Mouse (Mus musculus) small intestine, adult 10 weeks (tissue): Measurements from ENCODE around the gene Mafb. TPM values are rescaled to one million over a fixed set of nuclear protein-coding genes. Genes with fewer than 3 reads are reported as not detected.

Source experiments
- polyA plus RNA-seq: library from polyadenylated mRNA; stranded (reverse); fragments of 350-450 nt; fragmentation: Illumina TruSeq; extraction: RNeasy Lipid Tissue Mini Kit (QIAGEN cat#74804); gene quantifications from one replicate; pipeline ENCODE4 v1.2.3, GENCODE M21; 2014; ENCODE audit warnings: low replicate concordance

The Mafb gene
- 27.0 TPM for polyA plus RNA-seq

GRCm38 (mm10) chr2:160366980-160367338 lies at the start of gene Mafb:
Gene Mafb (minus strand): TSS chr2:160367065.

DNA sequence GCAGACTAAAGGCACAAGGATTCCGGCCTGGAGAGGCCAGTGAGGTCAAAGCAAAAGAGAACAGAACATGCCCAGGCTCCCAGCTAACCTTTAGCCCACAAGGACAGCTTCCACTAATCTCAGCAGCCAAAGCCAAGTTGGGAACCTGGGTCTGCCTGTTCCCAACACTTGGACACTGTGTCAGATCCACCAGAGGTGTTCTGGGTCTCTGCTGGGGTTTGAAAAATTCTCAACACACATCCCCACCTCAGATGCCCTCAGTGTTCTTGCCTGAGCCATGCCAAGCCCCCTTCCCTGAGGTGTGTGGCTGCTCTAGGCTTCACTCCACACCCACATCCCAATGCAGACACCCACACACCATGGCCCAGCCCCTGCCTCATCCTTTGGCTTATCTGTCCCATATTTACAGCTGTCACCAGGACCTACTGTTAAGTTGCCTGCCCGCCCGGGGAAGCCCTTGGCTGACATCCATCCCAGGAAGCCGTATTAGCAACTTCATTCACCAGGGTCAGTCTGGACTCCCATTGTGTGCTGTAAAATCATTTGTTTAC lies 32.7 kb downstream of the Mafb start, which contains the start of gene Gm826:
TSS of gene Gm826 (minus strand) at position 52 of the 551 bp plus-strand sequence.

Other genes with a start within 250 kb of the Mafb start
- gene Gm826, start 32.9 kb downstream of the Mafb start, polyA plus RNA-seq, result 1.4 TPM